Mouse (Mus musculus) CH12.LX (cell line): ENCODE results near the gene Sema3a.

Experiments used
- BHLHE40 ChIP-seq: IDR thresholded peaks from 2 replicates; pipeline ENCODE4 v1.6.1; 2011; ENCODE audit warnings: mild to moderate bottlenecking, low read depth, low read length, improper control_type of control experiment
- CHD1 ChIP-seq: IDR thresholded peaks from 2 replicates; pipeline ENCODE4 v1.6.1; 2012; ENCODE audit warnings: low read depth, low read length, improper control_type of control experiment, inconsistent platforms
- CTCF ChIP-seq, 2 experiments: IDR thresholded peaks in 1 of 2; conservative IDR thresholded peaks in 1 of 2; 2 replicates each; pipeline ENCODE4 v1.5.1; 2011 to 2012; ENCODE audit warnings: low read depth in 2 of 2, low read length in 2 of 2, improper control_type of control experiment in 1 of 2, inconsistent platforms in 1 of 2, mild to moderate bottlenecking in 1 of 2, moderate library complexity in 1 of 2
- EP300 ChIP-seq: IDR thresholded peaks from 2 replicates; pipeline ENCODE4 v1.6.1; 2011; ENCODE audit warnings: low read length, improper control_type of control experiment
- MEF2A ChIP-seq: IDR thresholded peaks from 2 replicates; pipeline ENCODE4 v1.6.1; 2014; ENCODE audit warnings: low read depth, mild to moderate bottlenecking, inconsistent platforms, low read length, improper control_type of control experiment, borderline replicate concordance
- POLR2A ChIP-seq: IDR thresholded peaks from 2 replicates; pipeline ENCODE4 v1.6.1; 2011; ENCODE audit warnings: low read depth, mild to moderate bottlenecking, improper control_type of control experiment, low read length
- RCOR1 ChIP-seq: conservative IDR thresholded peaks from 2 replicates; pipeline ENCODE4 v1.6.1; 2012; ENCODE audit warnings: low read depth, mild to moderate bottlenecking, inconsistent platforms, low read length, improper control_type of control experiment
- SIN3A ChIP-seq: IDR thresholded peaks from 2 replicates; pipeline ENCODE4 v1.6.1; 2012; ENCODE audit warnings: low read length, improper control_type of control experiment, inconsistent platforms
- TCF12 ChIP-seq: IDR thresholded peaks from 2 replicates; pipeline ENCODE4 v1.6.1; 2014; ENCODE audit warnings: low read depth, mild to moderate bottlenecking, inconsistent platforms, low read length, improper control_type of control experiment
- UBTF ChIP-seq: IDR thresholded peaks from 2 replicates; pipeline ENCODE4 v1.6.1; 2012; ENCODE audit warnings: low read depth, mild to moderate bottlenecking, inconsistent platforms, low read length, improper control_type of control experiment, moderate library complexity
- USF1 ChIP-seq: IDR thresholded peaks from 2 replicates; pipeline ENCODE4 v1.6.1; 2014; ENCODE audit warnings: low read depth, mild to moderate bottlenecking, inconsistent platforms, low read length, improper control_type of control experiment
- ZC3H11A ChIP-seq: IDR thresholded peaks from 2 replicates; pipeline ENCODE4 v1.6.1; 2012; ENCODE audit warnings: low read depth, mild to moderate bottlenecking, inconsistent platforms, low read length, improper control_type of control experiment

DNA sequence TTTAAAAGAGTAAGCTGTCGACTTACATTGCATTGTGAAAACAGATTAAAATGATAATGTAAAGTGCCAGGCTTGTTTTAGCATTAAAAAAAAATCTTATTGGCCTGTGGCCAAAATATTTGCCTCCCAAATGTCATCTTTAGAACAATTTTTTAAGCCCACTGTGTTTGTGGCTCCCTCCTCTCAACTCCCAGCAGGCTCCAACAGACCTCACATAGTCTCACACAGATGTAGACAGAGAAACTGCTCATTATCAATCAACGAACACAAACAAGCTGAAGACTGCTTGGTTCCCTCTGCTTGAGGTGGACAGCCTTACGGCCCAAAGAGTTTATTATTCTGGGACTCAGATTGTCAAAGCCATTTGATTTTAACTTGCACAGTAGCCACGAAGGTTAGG, 226.4 kb downstream of the Sema3a start:
- TF ChIP-seq POLR2A (no peak), CTCF (conservative IDR thresholded peaks at IDR 0.05 in 1 of 2, IDR thresholded peaks at IDR 0.05 in 1 of 2; ENCODE audit: low read depth in 2 of 2, low read length in 2 of 2) (no peak), TCF12 (no peak), EP300 (no peak), USF1 (no peak), SIN3A (no peak), CHD1 (no peak), RCOR1 (no peak), UBTF (no peak), BHLHE40 (no peak), ZC3H11A (no peak), MEF2A (no peak)
